Mouse (Mus musculus): ENCODE data around the gene Cd300ld.
"Not testable (repeated sequence)": the region's sequence is repeated elsewhere in the genome, so short reads cannot be mapped to it uniquely, and the experiment has no call there.

The Cd300ld gene

GRCm38 (mm10) chr11:114989793-114990192 lies at the start of gene Cd300ld:
Gene Cd300ld (minus strand): TSS chr11:114989922.
- no peak for DNase-seq (ENCODE audit: low read depth, low spot score)

- DNase-seq (ENCODE audit: low read depth, low spot score): not testable (repeated sequence)
Observed at GRCm38 (mm10) chr11:115037669-115038068, 47.9 kb upstream of the Cd300ld start, which contains the start of gene Cd300ld5. Gene Cd300ld5 (minus strand): TSS chr11:115037769.

- DNase-seq (ENCODE audit: low read depth, low spot score): not testable (repeated sequence)
Observed at GRCm38 (mm10) chr11:115026912-115027311, 37.2 kb upstream of the Cd300ld start, which contains the start of gene Cd300ld4. Gene Cd300ld4 (minus strand): TSS chr11:115027012.

- DNase-seq (ENCODE audit: low read depth, low spot score): not testable (repeated sequence)
Observed at GRCm38 (mm10) chr11:115016093-115016492, 26.4 kb upstream of the Cd300ld start, which contains the start of gene Cd300ld2. Gene Cd300ld2 (minus strand): TSS chr11:115016193.

- DNase-seq (ENCODE audit: low read depth, low spot score): no peak
Observed at GRCm38 (mm10) chr11:115004070-115004469, 14.3 kb upstream of the Cd300ld start.

- DNase-seq (ENCODE audit: low read depth, low spot score): no peak
Observed at GRCm38 (mm10) chr11:115001474-115002040, 11.8 kb upstream of the Cd300ld start, which contains the start of gene Cd300c2. Gene Cd300c2 (minus strand): TSS chr11:115001880.

- DNase-seq (ENCODE audit: low read depth, low spot score): no peak
Observed at GRCm38 (mm10) chr11:114981866-114982265, 7.9 kb downstream of the Cd300ld start.

- DNase-seq (ENCODE audit: low read depth, low spot score): no peak
Observed at GRCm38 (mm10) chr11:114972726-114973125, 17.0 kb downstream of the Cd300ld start.

- no peak for DNase-seq (ENCODE audit: low read depth, low spot score)
Observed at GRCm38 (mm10) chr11:114968752-114969207, 20.9 kb downstream of the Cd300ld start, which contains the start of gene Cd300c. Gene Cd300c (minus strand): TSS chr11:114969157.

GRCm38 (mm10) chr11:114965182-114965828 lies 24.4 kb downstream of the Cd300ld start:
- DNase-seq (ENCODE audit: low read depth, low spot score): no peak

- no peak for DNase-seq (ENCODE audit: low read depth, low spot score)
Observed at GRCm38 (mm10) chr11:114960369-114960768, 29.4 kb downstream of the Cd300ld start.

- DNase-seq (ENCODE audit: low read depth, low spot score): no peak
Observed at GRCm38 (mm10) chr11:114934144-114934543, 55.6 kb downstream of the Cd300ld start, which contains the start of gene Cd300lb. Gene Cd300lb (minus strand): TSS chr11:114934386.

GRCm38 (mm10) chr11:114933591-114933990 lies 56.1 kb downstream of the Cd300ld start:
- DNase-seq (ENCODE audit: low read depth, low spot score): no peak
